Mouse (Mus musculus): Measurements from ENCODE around the gene Tnfaip8l3.

Tnfaip8l3 gene

GRCm38 (mm10) chr9:53986972-53987371 lies 81.2 kb downstream of the Tnfaip8l3 start:
- no peak for DNase-seq

- peak; percentile 35 for DNase-seq
These were observed 83.3 kb downstream of the Tnfaip8l3 start for GRCm38 (mm10) chr9:53984868-53985267.

- DNase-seq: peak; percentile 17
These were observed 93.1 kb downstream of the Tnfaip8l3 start, which contains the start of gene Elmod1 for GRCm38 (mm10) chr9:53975122-53975518. Gene Elmod1 (minus strand): TSS chr9:53975301.

GRCm38 (mm10) chr9:53974328-53975121 lies 93.7 kb downstream of the Tnfaip8l3 start:
- no peak for DNase-seq

- DNase-seq: no peak
These were observed 94.3 kb downstream of the Tnfaip8l3 start for GRCm38 (mm10) chr9:53973929-53974327.
